Mouse (Mus musculus) G1E (cell line): ENCODE data around the gene Slc16a10. TPM values are rescaled to one million over a fixed set of nuclear protein-coding genes. Genes with fewer than 3 reads are reported as not detected.

Source experiments
- ATAC-seq: 2 replicates; pipeline ENCODE4 v1.8.0; 2016; ENCODE audit warnings: mild to moderate bottlenecking; ENCODE audit not compliant: insufficient number of reproducible peaks, poor library complexity, low FRiP score, severe bottlenecking; ENCODE audit errors: extremely low read depth
- DNase-seq: peaks from one replicate; pipeline ENCODE4 v3.0.0; 2012; ENCODE audit warnings: low spot score
- H3K27me3 ChIP-seq: 2 replicates; pipeline ENCODE4 v1.6.1; 2012; ENCODE audit warnings: mild to moderate bottlenecking, low read length, inconsistent platforms; ENCODE audit not compliant: insufficient read depth
- H3K36me3 ChIP-seq: replicated peaks from 2 replicates; pipeline ENCODE3; 2012; ENCODE audit warnings: mild to moderate bottlenecking, inconsistent platforms
- H3K4me1 ChIP-seq: 2 replicates; pipeline ENCODE4 v1.6.1; 2012; ENCODE audit warnings: low read depth, low read length, inconsistent platforms, mixed read lengths; ENCODE audit not compliant: insufficient read depth
- H3K4me3 ChIP-seq: 2 replicates; pipeline ENCODE4 v1.5.1; 2012; ENCODE audit warnings: low read depth, mild to moderate bottlenecking, inconsistent platforms, low read length, moderate library complexity, mixed read lengths
- H3K9me3 ChIP-seq: replicated peaks from 2 replicates; pipeline ENCODE4 v1.6.1; 2012; ENCODE audit warnings: inconsistent platforms
- CTCF ChIP-seq: IDR thresholded peaks from 2 replicates; pipeline ENCODE4 v1.5.1; 2012; ENCODE audit warnings: low read depth, low read length, inconsistent platforms, mixed read lengths
- GATA1 ChIP-seq: IDR thresholded peaks from 2 replicates; pipeline ENCODE4 v1.6.1; 2012; ENCODE audit warnings: borderline replicate concordance, low read length, inconsistent platforms, mixed read lengths
- GATA2 ChIP-seq: IDR thresholded peaks from 2 replicates; pipeline ENCODE4 v1.6.1; 2012; ENCODE audit warnings: low read depth, low read length, inconsistent platforms, borderline replicate concordance
- POLR2AphosphoS5 ChIP-seq: IDR thresholded peaks from 2 replicates; pipeline ENCODE4 v1.6.1; 2012; ENCODE audit warnings: low read depth, low read length, inconsistent platforms; ENCODE audit not compliant: insufficient replicate concordance
- TAL1 ChIP-seq: conservative IDR thresholded peaks from 2 replicates; pipeline ENCODE4 v1.6.1; 2012; ENCODE audit warnings: low read depth, low read length, inconsistent platforms, mixed read lengths
- polyA plus RNA-seq: library from polyadenylated mRNA; stranded (reverse); fragments of >175 nt; gene quantifications from 2 replicates; pipeline ENCODE4 v1.2.3, GENCODE M21; 2012
- total RNA-seq, 2 experiments: library from RNA; stranded (forward) in 1 of 2; stranded (reverse) in 1 of 2; fragments of 200-1000 nt in 1 of 2; fragments of >200 nt in 1 of 2; fragmentation: Nextera tagmentation in 1 of 2; gene quantifications; 2 replicates each; pipeline ENCODE4 v1.2.3; 2014 to 2017

The Slc16a10 gene
- total and polyA plus RNA-seq, 3 experiments, result 5.7 to 117 (median 16.9) TPM

GRCm38 (mm10) chr10:40169088-40169487 is 27.0 kb upstream of the Slc16a10 start:
- Histone ChIP-seq H3K4me1 (peaks cover 31% of the 10 kb centered on the region), H3K36me3 (no peaks in the 10 kb centered on the region), H3K4me3 (no peak overlapping the region), H3K27me3 (peaks cover 22% of the 10 kb centered on the region), H3K9me3 (no peaks in the 10 kb centered on the region)
- DNase-seq (no peak), ATAC-seq (no peak)
- TF ChIP-seq POLR2AphosphoS5 (no peak), GATA1 (no peak), CTCF (no peak), TAL1 (no peak), GATA2 (no peak)

GRCm38 (mm10) chr10:40164421-40165386 is 22.6 kb upstream of the Slc16a10 start:
- Histone ChIP-seq H3K27me3 (peaks cover 14% of the 10 kb centered on the region), H3K9me3 (no peaks in the 10 kb centered on the region), H3K4me1 (peaks cover 32% of the 10 kb centered on the region), H3K36me3 (no peaks in the 10 kb centered on the region), H3K4me3 (no peak overlapping the region)
- DNase-seq (no peak), ATAC-seq (no peak)
- TF ChIP-seq TAL1 (no peak), CTCF (no peak)

GRCm38 (mm10) chr10:40163914-40164313 is 21.9 kb upstream of the Slc16a10 start:
- Histone ChIP-seq H3K4me1 (peaks cover 24% of the 10 kb centered on the region), H3K27me3 (peaks cover 10% of the 10 kb centered on the region; the same call in 1 of the 2 replicates), H3K4me3 (no peak overlapping the region), H3K9me3 (no peaks in the 10 kb centered on the region), H3K36me3 (no peaks in the 10 kb centered on the region)
- no peak for DNase-seq
- no peak for TF ChIP-seq TAL1
- TF ChIP-seq POLR2AphosphoS5, result no peak
- TF ChIP-seq CTCF, result no peak
- TF ChIP-seq GATA1, result no peak
- no peak for TF ChIP-seq GATA2
- ATAC-seq, result no peak

GRCm38 (mm10) chr10:40163338-40163737 is 21.3 kb upstream of the Slc16a10 start:
- no peaks in the 10 kb centered on the region for H3K36me3 ChIP-seq

GRCm38 (mm10) chr10:40161701-40162255 is 19.7 kb upstream of the Slc16a10 start:
- no peaks in the 10 kb centered on the region for H3K36me3 ChIP-seq
- no peak for ATAC-seq
- TF ChIP-seq GATA1, result no peak
- no peak for TF ChIP-seq GATA2
- TF ChIP-seq CTCF, result no peak
- TF ChIP-seq TAL1, result no peak
- TF ChIP-seq POLR2AphosphoS5, result no peak
- peaks cover 24% of the 10 kb centered on the region for H3K4me1 ChIP-seq
- H3K9me3 ChIP-seq, result no peaks in the 10 kb centered on the region
- no peak overlapping the region for H3K4me3 ChIP-seq
- H3K27me3 ChIP-seq, result peaks cover 10% of the 10 kb centered on the region; the same call in 1 of the 2 replicates
- DNase-seq, result no peak

More at GRCm38 (mm10) chr10:40163338-40163737, 21.3 kb upstream of the Slc16a10 start:
- Histone ChIP-seq H3K4me3 (no peak overlapping the region), H3K4me1 (peaks cover 24% of the 10 kb centered on the region), H3K9me3 (no peaks in the 10 kb centered on the region), H3K27me3 (peaks cover 10% of the 10 kb centered on the region; the same call in 1 of the 2 replicates)
- ATAC-seq (no peak), DNase-seq (no peak)
- TF ChIP-seq GATA2 (no peak), GATA1 (no peak), CTCF (no peak), TAL1 (no peak), POLR2AphosphoS5 (no peak)

GRCm38 (mm10) chr10:40161236-40161635 is 19.2 kb upstream of the Slc16a10 start:
- no peak overlapping the region for H3K4me3 ChIP-seq
- peaks cover 23% of the 10 kb centered on the region for H3K4me1 ChIP-seq
- DNase-seq (no peak), ATAC-seq (no peak)
- no peaks in the 10 kb centered on the region for H3K36me3 ChIP-seq
- no peaks in the 10 kb centered on the region for H3K9me3 ChIP-seq
- peaks cover 10% of the 10 kb centered on the region; the same call in 1 of the 2 replicates for H3K27me3 ChIP-seq
- TF ChIP-seq GATA1 (no peak), CTCF (no peak), POLR2AphosphoS5 (no peak), GATA2 (no peak), TAL1 (no peak)
